Comparison of ENCODE assay signal across 8 mouse cellular contexts in the genomic region with DNA sequence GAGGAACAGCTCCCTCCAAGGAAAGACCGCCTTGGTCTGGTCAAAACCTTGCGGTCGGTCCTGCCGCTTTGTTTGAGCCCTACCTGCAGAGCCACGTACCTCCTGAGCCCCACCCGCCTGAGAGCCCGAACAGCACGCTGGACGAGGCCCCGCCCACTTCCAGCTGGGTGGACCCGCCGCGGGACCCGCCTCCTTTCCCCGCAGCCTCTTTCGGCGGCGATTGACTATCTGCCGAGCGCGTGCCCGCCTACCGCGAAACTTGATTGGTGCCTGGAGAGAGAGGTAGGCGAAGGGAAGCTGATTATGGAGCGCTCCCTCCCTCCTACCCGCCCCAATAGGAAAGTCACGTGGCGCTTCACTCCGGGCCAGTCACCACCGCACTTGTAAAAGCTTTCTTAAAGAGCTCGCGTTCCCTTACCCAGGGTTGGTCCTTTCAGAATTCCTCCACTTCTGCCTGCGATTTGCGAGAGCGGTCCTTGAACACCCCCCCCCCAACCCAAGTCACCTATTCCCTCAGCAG. TPM values are rescaled to one million over a fixed set of nuclear protein-coding genes. Genes with fewer than 3 reads are reported as not detected.
DNase-seq lines count a peak whose midpoint lies in the region; ATAC-seq and TF ChIP-seq lines count a peak whose summit lies in the region.

No protein-coding gene starts in this region.

- under 1% methylated on average over 36 of the region's 36 CpGs for WGBS in hindbrain, embryonic 10.5 days
- under 1% methylated on average over 31 of the region's 36 CpGs for WGBS in lung, postnatal 0 days

- H3K4me2 ChIP-seq in lung, postnatal 0 days (replicated peaks; ENCODE audit: low read depth, low read length), result peak overlapping the region; percentile 86

- peak; percentile 46; the same call in 1 of the 2 replicates for TF ChIP-seq EP300 in lung, postnatal 0 days (IDR thresholded peaks at IDR 0.05)

- H3K9me3 ChIP-seq in hindbrain, embryonic 10.5 days, result no peaks in the 10 kb centered on the region
- no peaks in the 10 kb centered on the region for H3K9me3 ChIP-seq in lung, postnatal 0 days (ENCODE audit: low read length)

- H3K36me3 ChIP-seq in hindbrain, embryonic 10.5 days, result peaks cover 22% of the 10 kb centered on the region
- no peaks in the 10 kb centered on the region for H3K36me3 ChIP-seq in lung, postnatal 0 days (ENCODE audit: insufficient read depth, low read length)

- peak overlapping the region; percentile 97 for H3K27ac ChIP-seq in hindbrain, embryonic 10.5 days
- peak overlapping the region; percentile 98 for H3K27ac ChIP-seq in lung, postnatal 0 days (ENCODE audit: low read length)

- peaks cover 75% of the 10 kb centered on the region for H3K4me1 ChIP-seq in hindbrain, embryonic 10.5 days (replicated peaks)
- peaks cover 20% of the 10 kb centered on the region for H3K4me1 ChIP-seq in lung, postnatal 0 days (ENCODE audit: insufficient read depth, low read depth, low read length)

- peak overlapping the region; percentile 82 for H3K9ac ChIP-seq in lung, postnatal 0 days (replicated peaks; ENCODE audit: low read depth)

- H3K27me3 ChIP-seq in hindbrain, embryonic 10.5 days (ENCODE audit: insufficient read depth, poor library complexity, severe bottlenecking), result peaks cover 17% of the 10 kb centered on the region
- H3K27me3 ChIP-seq in lung, postnatal 0 days (replicated peaks; ENCODE audit: insufficient read depth, low read length), result no peaks in the 10 kb centered on the region

- ATAC-seq in frontal cortex, adult (ENCODE audit: low TSS enrichment), result peak; percentile 76
- ATAC-seq in lung, postnatal 0 days, result peak; percentile 91

- H3K4me3 ChIP-seq in hindbrain, embryonic 10.5 days, result peak overlapping the region; percentile 90
- peak overlapping the region; percentile 83 for H3K4me3 ChIP-seq in lung, postnatal 0 days (ENCODE audit: low read depth, low read length)

- no peak for TF ChIP-seq CTCF in lung, postnatal 0 days (IDR thresholded peaks at IDR 0.05)

- peak; percentile 93 for DNase-seq in MN1 (ENCODE audit: low spot score)
- DNase-seq in cerebellum, adult 9-10 months, result peak; percentile 99
- DNase-seq in hindbrain, embryonic 10.5 days (ENCODE audit: low spot score), result peak; percentile 99
- DNase-seq in layer of hippocampus, adult 9-11 months, result peak; percentile 99
- DNase-seq in lung, postnatal 0 days (ENCODE audit: low spot score), result peak; percentile 100
- DNase-seq in ovary, postnatal 14 days (ENCODE audit: low spot score), result peak; percentile 96
- DNase-seq in thymus, postnatal 14 days, result peak; percentile 99

RNA-seq across cellular contexts. Expression of gene Dusp7, which starts 0.8 kb away (rescaled TPM):
- polyA plus RNA-seq in hindbrain, embryonic 10.5 days (2016; fragmentation: Nextera tagmentation; extraction: Ambion mirVana), result 16.1 and 16.6 TPM in 2 replicates
- 25.7 and 27.8 TPM in 2 replicates for polyA plus RNA-seq in lung, postnatal 0 days (2015; fragmentation: Nextera tagmentation; extraction: Ambion mirVana)

Comparison
In these comparisons a context has a peak if more than half of its experiments do, and no peak if none do; other contexts are left out.
1. Peak in every context shown above with its lines: DNase-seq, ATAC-seq, H3K4me3 ChIP-seq and H3K27ac ChIP-seq.